Mouse (Mus musculus): ENCODE measurements around the gene Hsd17b14. TPM values are rescaled to one million over a fixed set of nuclear protein-coding genes. Genes with fewer than 3 reads are reported as not detected.

Gene Hsd17b14
- total RNA-seq (2023): not detected

GRCm38 (mm10) chr7:45554744-45555143 is at the start of gene Hsd17b14:
Hsd17b14 (plus strand) TSS chr7:45554893.

GRCm38 (mm10) chr7:45509912-45510787 is 44.5 kb upstream of the Hsd17b14 start, which contains the start of gene Nucb1:
Nucb1 (minus strand) TSS chr7:45510406.

GRCm38 (mm10) chr7:45525809-45526473 is 28.8 kb upstream of the Hsd17b14 start, which contains the start of the genes Ppp1r15a and Plekha4:
Ppp1r15a (minus strand) TSS chr7:45526268.
Plekha4 (plus strand) TSS chr7:45526330.

GRCm38 (mm10) chr7:45570103-45570741 is 15.5 kb downstream of the Hsd17b14 start, which contains the start of gene Bcat2:
Bcat2 (plus strand) TSS chr7:45570153.

GRCm38 (mm10) chr7:45617042-45617695 is 62.5 kb downstream of the Hsd17b14 start, which contains the start of gene Fut1:
Fut1 (plus strand) TSS chr7:45617289.

Other genes with a start within 250 kb of the Hsd17b14 start
- 1 to 10 TPM; 2.3 to 4.8 TPM for gene Trpm4, start 221.1 kb upstream of the Hsd17b14 start, total RNA-seq (2023)
- under 1 TPM in 1 of 2 experiments, not detected in 1; 0.68 TPM for gene Hrc, start 219.6 kb upstream of the Hsd17b14 start, total RNA-seq (2023)
- under 1 TPM in 1 of 2 experiments, not detected in 1; 0.31 TPM for gene Ppfia3, start 187.9 kb upstream of the Hsd17b14 start, total RNA-seq (2023)
- under 1 TPM in 1 of 2 experiments, not detected in 1; 0.66 TPM for gene Lin7b, start 184.3 kb upstream of the Hsd17b14 start, total RNA-seq (2023)
- gene Snrnp70, start 159.2 kb upstream of the Hsd17b14 start, total RNA-seq (2023): 100 to 1,000 TPM; 256 to 279 TPM
- not detected for gene Kcna7, start 149.2 kb upstream of the Hsd17b14 start, total RNA-seq (2023)
- not detected for gene Ntf5, start 141.2 kb upstream of the Hsd17b14 start, total RNA-seq (2023)
- gene Lhb, start 134.1 kb upstream of the Hsd17b14 start, total RNA-seq (2023): not detected
- 10 to 100 TPM; 58.1 to 59.5 TPM for gene Gys1, start 120.0 kb upstream of the Hsd17b14 start, total RNA-seq (2023)
- gene Ruvbl2, start 116.8 kb upstream of the Hsd17b14 start, total RNA-seq (2023): 10 to 100 TPM; 39.6 to 42.2 TPM
- gene Ftl1, start 95.0 kb upstream of the Hsd17b14 start, total RNA-seq (2023): 1,000 to 10,000 TPM; 1,390 to 1,483 TPM
- gene Bax, start 88.0 kb upstream of the Hsd17b14 start, total RNA-seq (2023): 10 to 100 TPM; 42.0 to 45.1 TPM
- not detected for gene Tulp2, start 73.0 kb upstream of the Hsd17b14 start, total RNA-seq (2023)
- 1 to 10 TPM; 1.2 to 2.5 TPM for gene Gm45808, start 68.1 kb upstream of the Hsd17b14 start, total RNA-seq (2023)
- gene Dhdh, start 66.1 kb upstream of the Hsd17b14 start, total RNA-seq (2023): 1 to 10 TPM; 5.9 to 6.1 TPM
- 100 to 1,000 TPM; 111 to 114 TPM for gene Nucb1, start 44.5 kb upstream of the Hsd17b14 start, total RNA-seq (2023)
- 100 to 1,000 TPM; 253 to 370 TPM for gene Ppp1r15a, start 28.6 kb upstream of the Hsd17b14 start, total RNA-seq (2023)
- gene Plekha4, start 28.6 kb upstream of the Hsd17b14 start, total RNA-seq (2023): under 1 TPM in 1 of 2 experiments, not detected in 1; 0.15 TPM
- gene Bcat2, start 15.3 kb downstream of the Hsd17b14 start, total RNA-seq (2023): 10 to 100 TPM; 39.9 to 42.5 TPM
- not detected for gene Fgf21, start 60.6 kb downstream of the Hsd17b14 start, total RNA-seq (2023)
- under 1 TPM in 1 of 2 experiments, not detected in 1; 0.22 TPM for gene Fut1, start 62.4 kb downstream of the Hsd17b14 start, total RNA-seq (2023)
- gene Izumo1, start 66.9 kb downstream of the Hsd17b14 start, total RNA-seq (2023): not detected
- 1 to 10 TPM; 1.9 to 2.0 TPM for gene Rasip1, start 72.6 kb downstream of the Hsd17b14 start, total RNA-seq (2023)
- gene Mamstr, start 85.1 kb downstream of the Hsd17b14 start, total RNA-seq (2023): under 1 TPM; 0.13 to 0.73 TPM
- not detected for gene Fut2, start 111.5 kb downstream of the Hsd17b14 start, total RNA-seq (2023)
- gene Ntn5, start 129.1 kb downstream of the Hsd17b14 start, total RNA-seq (2023): not detected
- gene Sec1, start 139.5 kb downstream of the Hsd17b14 start, total RNA-seq (2023): under 1 TPM in 1 of 2 experiments, not detected in 1; 0.26 TPM
- not detected for gene Car11, start 144.9 kb downstream of the Hsd17b14 start, total RNA-seq (2023)
- 1 to 10 TPM; 5.3 TPM for gene Dbp, start 150.2 kb downstream of the Hsd17b14 start, total RNA-seq (2023)
- 100 to 1,000 TPM; 782 to 910 TPM for gene Rpl18, start 160.6 kb downstream of the Hsd17b14 start, total RNA-seq (2023)
- 10 to 100 TPM; 39.2 to 41.2 TPM for gene Sphk2, start 163.1 kb downstream of the Hsd17b14 start, total RNA-seq (2023)
- under 1 TPM; 0.55 to 0.64 TPM for gene Fam83e, start 166.3 kb downstream of the Hsd17b14 start, total RNA-seq (2023)
- gene Spaca4, start 170.9 kb downstream of the Hsd17b14 start, total RNA-seq (2023): not detected
- not detected for gene Lmtk3, start 228.8 kb downstream of the Hsd17b14 start, total RNA-seq (2023)
- gene Sult2b1, start 229.8 kb downstream of the Hsd17b14 start, total RNA-seq (2023): not detected

Measured in neutrophil, adult 83 days (primary cell).